Mouse (Mus musculus): ENCODE measurements at regions not wholly inside any gene's neighbourhood (a gene's known extent, or its start where the extent isn't known, plus 50 kb on each side); places are given as distances from the start of the nearest gene placed in this dataset.

GRCm38 (mm10) chr8:51254109-51254508 lies 2257.4 kb upstream of the Aga start:
- no peak for DNase-seq (ENCODE audit: low spot score)

DNA sequence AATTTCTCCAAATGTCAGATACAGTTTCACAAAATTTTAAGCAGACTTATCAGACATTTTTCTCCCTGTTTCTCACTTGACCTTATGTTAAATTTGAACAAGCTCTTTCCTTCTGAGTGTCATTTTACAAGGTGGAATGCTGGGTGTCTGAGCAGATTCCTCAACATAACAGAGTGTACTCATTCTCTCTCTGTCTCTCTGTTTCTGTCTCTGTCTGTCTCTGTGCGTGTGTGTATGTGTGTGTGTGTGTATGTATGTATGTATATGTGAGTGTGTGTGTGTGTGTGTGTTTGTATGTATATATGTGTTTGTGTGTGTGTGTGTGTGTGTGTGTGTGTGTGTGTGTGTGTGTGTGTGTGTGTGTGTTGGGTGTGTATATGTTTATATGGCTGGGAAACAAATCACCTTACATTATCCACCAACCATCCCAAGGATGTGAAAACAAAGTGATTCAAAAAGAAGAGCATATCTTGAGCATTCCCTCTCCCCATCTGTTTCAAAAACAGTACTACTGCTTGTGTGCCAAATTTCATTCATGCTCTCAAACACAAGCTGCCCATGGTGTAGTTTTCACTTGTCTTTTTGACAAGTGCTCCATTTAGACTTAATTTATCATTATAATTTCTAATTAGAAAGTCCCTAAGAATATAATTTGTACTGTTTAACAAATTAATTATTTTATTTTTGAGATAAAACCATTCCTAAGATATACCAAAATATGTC lies 2213.1 kb upstream of the Aga start:
- peak; percentile 6 for DNase-seq (ENCODE audit: low spot score)
